Mouse (Mus musculus) cerebellum, adult (tissue): ENCODE measurements around the gene Adamts9.
A peak's percentile ranks its signal among the peaks of the same experiment; 100 is the strongest.

ENCODE experiments used
- ATAC-seq: cut with Nextera tagmentation; 2 replicates; pipeline ENCODE4 v1.9.2; 2017; ENCODE audit warnings: mild to moderate bottlenecking, moderate library complexity, mixed read lengths; ENCODE audit not compliant: insufficient number of reproducible peaks, low FRiP score, low TSS enrichment

Gene Adamts9

DNA sequence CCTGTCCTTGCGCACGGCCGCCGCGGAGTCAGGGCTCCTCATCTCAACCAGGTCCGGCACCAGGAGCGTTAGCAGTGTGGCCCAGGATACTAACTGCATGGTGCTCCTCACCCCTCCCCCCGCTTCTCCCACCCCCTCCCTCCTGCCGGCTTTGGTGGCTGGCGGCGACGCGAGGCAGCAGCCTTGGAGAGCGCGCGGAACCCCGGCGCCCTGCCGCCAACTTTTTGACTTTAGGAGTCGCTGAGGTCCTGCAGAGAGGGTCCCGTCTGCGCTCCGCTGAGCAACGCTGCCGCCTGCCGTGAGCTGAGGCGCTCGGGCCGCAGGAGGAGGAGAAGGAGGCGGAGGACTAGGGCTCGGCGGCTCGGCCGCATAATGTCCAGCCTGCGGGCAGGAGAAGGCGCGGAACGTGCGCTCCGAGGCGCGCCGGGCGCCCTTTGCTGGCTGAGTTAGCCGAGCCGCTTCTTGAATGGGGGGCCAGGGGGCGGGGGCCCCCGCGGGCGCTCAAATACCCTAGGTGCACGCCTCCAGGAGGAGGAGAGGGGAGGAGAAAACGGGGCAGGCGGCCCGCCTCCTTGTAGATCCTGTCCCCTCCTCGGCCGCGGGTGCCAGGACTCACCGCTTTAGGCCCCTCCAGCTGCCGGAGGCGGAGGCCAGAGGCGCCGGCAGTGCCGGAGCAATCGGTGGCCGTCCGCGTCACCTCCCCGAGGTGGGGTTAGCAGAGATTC, at the start of gene Adamts9:
Gene Adamts9 (minus strand): TSS at position 436 of the 725 bp plus-strand sequence.
- ATAC-seq, result no peak

DNA sequence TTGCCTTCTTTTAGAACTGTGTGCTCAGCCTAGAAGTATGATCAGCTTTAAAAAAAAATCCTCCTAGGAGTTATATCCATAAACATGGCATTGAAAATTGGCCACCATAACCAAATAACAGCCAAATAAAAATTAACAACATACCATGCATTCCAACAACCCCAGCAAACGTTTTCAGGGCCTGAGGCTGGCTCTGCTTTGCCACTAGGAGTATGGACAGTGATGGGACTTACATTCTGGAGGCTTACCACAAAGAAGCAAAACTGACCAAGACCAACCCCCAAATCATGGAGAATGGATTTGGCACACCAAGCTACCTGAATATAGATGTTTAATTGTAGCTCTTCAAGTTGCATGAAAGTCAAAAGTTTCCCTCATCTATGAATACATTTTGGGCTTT, 48.3 kb upstream of the Adamts9 start:
- no peak for ATAC-seq

DNA sequence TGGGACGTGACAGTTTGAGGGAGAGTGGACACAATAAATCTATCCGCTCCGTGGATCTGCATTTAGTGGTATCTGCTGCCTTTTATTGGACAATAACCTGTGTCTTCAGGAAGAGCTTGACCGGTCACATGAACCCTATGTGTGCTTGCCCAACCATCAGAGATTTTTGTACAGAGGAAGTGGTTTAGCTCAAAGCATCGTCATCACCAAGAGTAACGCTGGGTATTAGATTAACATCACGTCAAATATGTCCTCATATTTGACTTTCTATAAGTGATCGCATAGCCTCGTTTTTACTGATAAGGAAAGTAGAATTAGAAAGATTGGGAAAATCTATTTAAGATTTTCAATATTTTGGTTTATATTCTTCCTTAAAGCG, 45.3 kb upstream of the Adamts9 start:
- no peak for ATAC-seq

DNA sequence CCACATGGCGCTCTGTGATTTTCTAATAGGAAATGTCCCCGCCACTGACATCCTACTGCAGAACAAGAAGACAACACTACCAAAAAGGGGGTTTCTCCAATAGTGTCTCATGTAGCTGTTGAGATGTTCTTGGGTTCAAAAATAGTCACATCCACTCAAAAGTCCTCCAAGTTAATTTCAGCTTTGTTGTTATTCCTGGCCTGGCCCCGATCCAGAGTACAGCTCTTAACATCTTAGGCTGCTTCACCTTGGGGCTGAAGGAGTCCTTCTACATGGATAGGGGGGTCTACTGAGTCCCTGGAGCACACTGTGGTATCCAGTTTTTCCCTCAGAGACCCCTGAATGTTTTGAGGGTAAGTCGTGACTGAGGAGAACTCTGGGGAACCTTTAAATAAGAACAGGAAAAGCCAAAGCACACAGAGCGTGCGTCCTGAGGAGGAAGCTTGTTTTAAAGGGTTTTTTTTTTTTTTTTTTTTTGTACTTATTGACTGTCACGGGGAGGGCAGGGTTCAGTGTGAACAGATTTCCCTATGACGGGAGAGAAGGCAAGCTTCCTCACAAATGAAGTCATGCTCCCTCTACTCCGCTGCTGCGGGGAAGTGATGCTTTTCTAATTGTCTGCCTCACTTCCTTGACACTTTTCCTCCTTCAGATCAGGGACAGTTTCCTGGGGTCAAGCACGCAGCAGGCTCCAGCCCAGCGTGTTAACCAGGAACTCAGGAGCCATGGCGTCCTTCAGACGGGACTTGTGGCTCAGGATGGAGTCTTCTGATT, 44.7 kb upstream of the Adamts9 start:
- ATAC-seq, result no peak

DNA sequence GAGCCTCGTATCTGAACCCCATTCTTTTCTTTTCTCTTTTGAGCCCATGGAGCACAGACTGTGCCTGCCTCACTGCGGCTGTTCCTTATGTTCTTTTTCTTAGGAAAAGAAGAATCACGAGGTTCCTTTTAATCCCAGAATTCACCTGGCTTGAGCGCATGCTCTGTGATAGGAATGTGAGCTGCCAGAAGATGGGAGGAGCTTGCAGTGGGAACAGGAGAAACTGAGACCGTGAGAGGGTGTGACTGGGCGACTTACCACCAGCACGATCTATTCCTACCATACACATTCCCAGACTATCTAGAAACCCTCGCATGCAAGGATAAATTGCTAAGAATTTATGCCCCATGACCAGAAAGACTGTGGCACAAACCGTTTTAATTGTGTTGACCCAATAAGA, 44.1 kb upstream of the Adamts9 start:
- ATAC-seq, result no peak

DNA sequence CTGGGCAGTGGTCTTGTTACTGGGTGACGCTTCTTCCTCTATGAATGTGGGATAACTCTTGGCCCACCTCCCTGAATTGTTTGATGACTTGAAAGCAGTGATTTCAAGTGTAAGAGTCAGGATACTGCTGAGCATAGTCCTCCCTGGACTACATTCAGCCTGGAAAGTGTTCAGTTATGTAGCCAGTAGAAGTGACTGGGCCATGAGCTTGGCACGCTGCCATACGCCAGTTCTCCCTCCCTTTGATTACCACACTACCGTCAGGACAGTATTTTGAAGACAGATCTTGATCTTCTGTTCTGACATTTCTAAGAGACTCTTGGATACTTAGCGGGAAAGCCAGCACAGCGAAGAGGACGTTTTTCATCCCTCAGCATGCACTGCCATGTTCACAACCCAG, 40.1 kb upstream of the Adamts9 start:
- ATAC-seq, result 0 out of 2 replicates have a peak, but pooled peaks have one; percentile 31

DNA sequence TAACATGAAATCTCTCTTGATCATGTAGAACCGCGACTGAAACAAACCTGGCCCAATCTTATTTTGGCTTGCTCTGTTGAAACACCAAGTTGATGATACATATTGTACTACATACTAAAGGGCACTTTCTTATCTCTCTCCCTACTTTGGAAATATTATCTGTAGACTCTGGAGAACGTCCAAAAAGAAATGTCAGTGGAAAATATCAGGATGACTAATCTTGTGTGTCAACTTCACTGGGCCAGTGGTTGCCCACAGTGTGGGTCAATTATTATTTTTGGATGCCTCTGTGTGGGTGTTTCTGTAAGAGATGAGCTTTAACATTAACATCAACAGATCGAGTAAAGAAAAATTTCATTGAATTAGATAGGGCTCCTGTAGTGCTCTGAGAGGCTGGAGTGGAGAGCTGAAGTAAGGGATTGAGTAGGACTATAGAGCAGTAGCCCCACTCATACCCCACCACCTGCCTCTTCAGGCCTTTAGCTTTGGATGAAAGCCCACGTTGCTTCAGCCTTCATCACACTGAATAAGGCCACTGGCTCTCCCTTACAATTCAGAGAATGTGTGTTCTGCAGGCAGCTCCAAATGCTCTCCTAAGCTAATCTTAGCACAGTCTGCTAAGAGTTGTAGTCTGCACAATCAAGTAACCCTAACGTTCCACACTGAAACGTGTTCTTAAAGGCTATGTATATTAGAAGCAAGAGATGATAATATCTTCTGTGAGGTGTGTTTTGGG, 38.3 kb upstream of the Adamts9 start:
- ATAC-seq, result no peak

DNA sequence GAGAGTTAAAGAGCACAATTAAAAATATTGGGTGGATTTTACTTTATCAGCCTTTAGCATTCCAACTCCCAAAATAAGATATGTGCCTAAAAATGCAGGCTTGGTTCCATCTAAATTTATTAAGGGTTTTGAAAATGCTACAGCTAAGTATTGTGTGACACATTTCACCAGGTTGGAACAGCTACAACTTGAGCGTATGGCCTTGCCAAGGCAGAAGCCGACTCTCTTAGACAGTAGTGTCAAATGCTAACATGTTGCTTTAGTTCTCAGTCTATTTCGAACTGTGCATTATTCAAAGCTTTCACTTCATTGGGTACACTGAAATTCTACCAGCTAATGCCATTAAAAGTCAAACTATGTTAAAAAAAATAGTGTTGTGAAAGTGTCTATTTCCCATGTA, 30.0 kb upstream of the Adamts9 start:
- no peak for ATAC-seq

DNA sequence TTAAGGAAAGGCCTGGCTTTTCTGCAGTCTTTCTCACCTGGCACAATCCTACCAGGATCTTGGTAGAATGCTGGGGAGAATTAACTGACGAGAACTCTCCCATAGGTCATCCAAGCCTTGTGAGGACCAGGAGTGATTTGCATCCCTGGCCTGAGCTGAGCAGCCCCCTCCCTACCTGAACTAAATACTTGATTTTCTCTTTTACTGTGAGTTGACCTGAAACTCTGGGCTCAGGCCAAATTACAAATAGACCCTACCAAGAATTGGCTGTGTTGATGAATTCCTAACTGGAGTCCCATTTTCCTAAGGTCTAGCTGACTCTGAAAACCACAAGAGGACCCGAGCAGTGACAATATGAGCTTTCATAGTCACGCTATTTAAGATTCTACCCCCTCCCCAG, 25.4 kb upstream of the Adamts9 start:
- 0 out of 2 replicates have a peak, but pooled peaks have one; percentile 31 for ATAC-seq

DNA sequence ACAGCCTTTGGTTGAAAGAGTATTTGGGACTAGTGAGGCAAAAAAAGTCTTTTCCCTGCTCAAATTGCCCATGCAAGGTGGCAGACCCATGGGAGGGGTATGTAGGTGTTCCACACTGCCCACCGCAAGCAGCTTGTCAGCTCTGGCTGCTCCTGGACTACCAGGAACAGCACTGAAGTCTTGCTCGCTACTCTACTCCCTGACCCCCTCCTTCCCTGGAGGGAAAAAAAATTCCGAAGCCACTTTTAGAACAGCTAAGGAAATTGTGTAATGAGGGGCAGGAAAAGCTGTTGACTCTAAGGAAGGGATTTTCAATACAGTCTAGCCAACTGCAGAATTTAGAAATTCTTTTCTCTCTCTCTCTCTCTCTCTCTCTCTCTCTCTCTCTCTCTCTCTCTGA, 24.9 kb upstream of the Adamts9 start:
- ATAC-seq, result no peak

DNA sequence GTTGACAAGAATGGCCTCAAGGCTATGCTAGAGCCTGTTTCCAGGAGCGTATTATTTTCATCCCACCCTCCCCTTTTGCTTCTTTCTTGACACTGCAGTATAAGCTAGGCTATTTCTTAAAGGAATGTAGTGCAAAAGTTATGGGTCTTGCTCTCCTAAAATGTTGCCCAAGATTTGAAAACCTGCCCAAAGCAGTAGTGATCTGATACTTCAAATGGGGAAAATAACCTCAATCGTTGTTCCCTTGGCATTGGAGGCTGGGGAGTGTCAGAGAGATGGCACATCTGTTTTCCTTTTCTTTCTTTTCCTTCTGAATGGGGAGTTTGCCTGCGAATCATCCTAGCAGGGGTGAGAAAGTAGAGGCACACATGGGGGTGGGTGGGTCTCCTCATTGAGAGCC, 19.7 kb upstream of the Adamts9 start:
- no peak for ATAC-seq

DNA sequence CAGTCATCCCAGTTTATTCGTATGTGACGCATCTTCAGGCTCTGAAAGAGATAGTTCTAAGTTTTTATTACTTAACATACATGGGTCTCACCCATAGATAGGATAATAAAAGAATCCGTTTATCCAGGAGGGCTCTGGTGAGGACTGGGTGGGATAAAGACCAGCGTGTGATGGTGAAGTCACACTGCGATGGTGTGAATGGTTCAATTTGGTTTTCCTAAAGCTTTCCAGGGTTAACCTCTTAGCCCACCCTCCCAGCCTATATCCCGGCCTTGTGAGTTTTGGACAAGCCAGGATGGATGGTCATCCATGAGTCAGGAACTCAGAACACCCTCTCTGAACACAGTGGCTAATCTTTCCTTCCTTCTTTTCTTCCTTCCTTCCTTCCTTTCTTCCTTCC, 17.7 kb upstream of the Adamts9 start:
- no peak for ATAC-seq

DNA sequence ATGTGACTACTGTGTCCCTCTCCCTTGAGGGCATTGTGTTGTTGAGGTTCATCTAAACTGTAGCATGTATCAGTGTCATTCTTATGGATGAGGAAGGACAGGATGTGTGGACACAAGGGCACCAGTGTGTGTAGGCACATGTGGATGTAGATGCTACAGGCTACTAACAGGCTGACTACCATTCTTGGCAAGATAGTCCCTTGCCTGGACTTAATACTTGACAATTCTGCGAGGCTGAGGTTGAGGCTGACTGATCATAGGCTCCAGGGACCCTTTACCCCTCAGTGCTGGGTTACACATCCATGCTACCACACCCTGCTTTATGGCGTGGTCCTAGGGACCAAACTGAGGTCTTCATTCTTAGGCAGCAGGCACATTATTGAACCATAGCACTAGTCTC, 16.1 kb upstream of the Adamts9 start:
- no peak for ATAC-seq

DNA sequence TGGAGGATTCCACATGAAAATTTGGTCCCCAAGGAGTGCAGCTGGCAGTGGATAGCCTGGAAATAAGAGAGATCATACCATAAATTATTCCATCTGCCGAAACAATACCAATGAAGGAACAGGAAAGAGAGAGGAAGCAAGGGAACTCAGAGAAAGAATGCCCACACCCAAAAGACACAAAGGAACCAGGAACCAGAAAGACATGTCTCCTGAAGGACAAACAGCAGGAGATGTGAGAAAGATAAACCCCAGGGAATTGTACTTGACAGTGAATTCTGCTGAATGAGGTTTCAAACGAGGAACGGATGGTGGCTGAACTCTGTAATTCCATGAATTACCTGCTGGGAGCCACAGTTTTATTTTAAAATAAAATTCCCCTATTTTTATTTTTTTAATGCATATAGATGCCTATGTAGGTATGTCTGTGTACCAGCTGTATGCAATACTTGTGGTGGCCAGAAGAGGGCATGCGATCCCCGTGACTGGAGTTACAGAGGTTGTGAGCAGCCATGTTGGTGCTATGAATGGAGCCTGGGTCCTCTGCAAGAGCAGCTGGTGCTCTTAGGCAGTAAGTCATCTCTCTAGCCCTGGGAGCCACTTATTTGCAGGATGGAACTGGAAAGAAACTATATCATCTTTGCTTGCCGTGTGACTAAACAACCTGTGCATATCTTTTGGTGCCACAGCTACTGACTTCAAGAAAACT, 4.2 kb upstream of the Adamts9 start:
- ATAC-seq, result no peak

DNA sequence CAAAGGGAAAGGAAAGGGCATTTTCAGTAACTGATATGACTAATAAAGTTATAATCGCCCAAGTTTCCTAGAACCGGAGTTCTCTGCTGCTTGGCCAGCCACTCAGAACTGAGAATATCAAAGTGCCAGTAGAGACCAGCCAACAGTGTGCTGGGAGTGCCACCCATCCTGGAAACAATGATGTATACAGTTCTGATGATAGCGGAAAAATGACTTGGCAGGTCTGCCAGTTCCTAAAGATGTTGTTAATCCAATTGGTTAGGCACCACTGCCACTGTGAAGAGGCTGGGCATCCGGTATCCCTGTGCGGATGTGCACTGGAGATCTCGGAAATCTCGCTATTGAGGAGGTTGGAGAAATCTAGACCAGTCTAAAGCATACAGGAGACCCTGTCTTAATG, 1.4 kb upstream of the Adamts9 start:
- ATAC-seq, result no peak

DNA sequence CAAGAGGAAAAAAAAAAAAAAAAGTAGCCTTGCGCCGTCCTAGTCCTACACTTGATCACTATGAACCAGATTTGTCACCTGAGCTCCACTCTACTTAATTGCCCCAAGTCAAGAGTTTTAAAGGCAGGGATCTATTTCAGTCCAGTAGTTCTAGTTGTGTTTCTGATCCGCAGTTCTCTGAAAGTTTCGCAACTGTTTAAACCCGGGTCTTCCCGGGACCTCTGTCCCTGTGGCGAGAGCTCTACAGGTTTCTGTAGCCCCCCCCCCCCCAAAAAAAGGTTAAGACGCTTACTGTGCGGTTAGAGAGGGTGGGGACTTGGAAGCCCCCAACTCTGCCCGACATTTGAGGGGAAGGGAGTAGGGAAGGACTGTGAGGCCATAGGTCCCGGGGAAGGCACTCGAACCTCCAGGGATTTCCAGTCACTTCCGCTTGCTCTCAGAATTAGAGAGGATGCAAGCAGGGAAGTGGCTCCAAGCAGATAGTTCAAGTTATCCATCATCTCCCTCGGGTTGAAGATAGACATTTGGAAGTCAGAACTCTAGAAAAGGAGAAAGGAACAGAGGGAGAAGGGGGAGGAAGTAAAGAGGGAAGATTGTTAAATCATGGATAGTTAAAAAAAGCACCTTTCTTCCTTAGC, 875 bp upstream of the Adamts9 start:
- no peak for ATAC-seq

DNA sequence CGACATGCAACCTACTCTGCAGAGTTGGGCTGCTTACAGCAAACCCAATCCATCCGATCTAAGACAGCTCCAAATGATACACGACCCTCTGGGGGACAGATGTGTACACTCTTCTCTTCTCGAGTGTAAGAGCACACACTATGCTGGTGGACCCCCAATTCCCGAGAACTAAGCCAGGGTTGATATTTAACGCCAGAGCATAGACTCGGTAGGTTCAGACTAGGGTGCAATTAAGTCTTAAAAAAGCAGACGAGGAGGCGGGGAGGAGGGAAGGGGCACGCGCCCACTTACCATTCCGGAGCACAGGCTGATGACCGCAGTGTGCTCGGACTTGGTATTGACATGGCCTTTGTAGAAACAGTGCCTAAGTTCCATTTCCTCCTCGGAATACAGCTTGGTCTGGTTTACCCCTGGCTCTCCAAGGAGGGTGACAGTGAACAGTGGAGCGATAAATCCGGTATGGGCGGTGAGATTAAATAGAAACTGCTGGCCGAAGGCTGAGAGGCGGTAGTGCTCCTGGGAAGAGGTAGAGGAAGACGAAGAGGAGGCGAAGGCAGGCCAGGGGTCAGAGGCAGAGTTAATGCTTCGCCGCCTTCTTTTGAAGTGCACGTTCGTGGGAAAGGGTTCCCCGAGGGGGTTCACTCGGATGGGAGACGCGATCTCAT, 1.4 kb downstream of the Adamts9 start:
- ATAC-seq, result no peak

DNA sequence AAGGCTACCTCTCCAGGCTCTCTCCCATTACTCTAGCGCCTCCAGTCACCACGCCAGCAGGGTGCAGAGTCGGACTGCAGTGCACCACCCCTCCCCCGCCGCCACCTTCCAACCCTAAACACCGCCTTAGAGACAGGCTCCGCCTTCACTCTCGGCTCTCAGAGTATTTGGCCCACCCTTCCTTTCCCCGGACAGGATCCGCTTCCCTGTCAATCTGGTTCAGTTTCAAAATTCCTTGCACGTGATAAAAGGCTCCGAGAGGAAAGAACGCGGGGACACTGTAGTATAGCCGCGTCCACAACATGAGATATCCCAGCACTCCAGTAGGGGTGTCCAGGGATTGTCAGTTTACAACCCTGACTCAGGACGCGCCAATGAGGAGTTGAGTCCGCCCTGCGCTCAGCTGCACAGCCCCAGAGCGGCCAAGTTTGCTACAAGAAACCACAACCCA, 2.0 kb downstream of the Adamts9 start:
- ATAC-seq, result no peak
